Mouse (Mus musculus) neural tube, embryonic 11.5 days (tissue): Measurements from ENCODE around the gene Coro7. TPM values are rescaled to one million over a fixed set of nuclear protein-coding genes. Genes with fewer than 3 reads are reported as not detected.

Experiments
- ATAC-seq: fragments of 200-750 bp; cut with Nextera tagmentation; 2 replicates; pipeline ENCODE4 v1.8.0; 2017; ENCODE audit warnings: moderate number of reproducible peaks, mild to moderate bottlenecking, moderate TSS enrichment, moderate library complexity; ENCODE audit not compliant: insufficient read depth, low FRiP score, low TSS enrichment
- DNase-seq: peaks from one replicate; pipeline ENCODE4 v3.0.0-alpha.2; 2015; ENCODE audit warnings: low spot score
- H3K27ac ChIP-seq: fragments of 300-500 bp; sonication (generic); 2 replicates; pipeline ENCODE4 v1.5.1; 2014; ENCODE audit warnings: low read depth, mild to moderate bottlenecking, low read length
- H3K27me3 ChIP-seq: fragments of 300-500 bp; sonication (generic); 2 replicates; pipeline ENCODE4 v1.6.1; 2014; ENCODE audit warnings: mild to moderate bottlenecking, low read length, mixed read lengths; ENCODE audit not compliant: control insufficient read depth, insufficient read depth
- H3K36me3 ChIP-seq: fragments of 300-500 bp; sonication (generic); 2 replicates; pipeline ENCODE4 v1.6.1; 2014; ENCODE audit warnings: mild to moderate bottlenecking, low read length, moderate library complexity, mixed read lengths; ENCODE audit not compliant: control insufficient read depth, insufficient read depth
- H3K4me1 ChIP-seq: fragments of 300-500 bp; sonication (generic); 2 replicates; pipeline ENCODE4 v1.6.1; 2014; ENCODE audit warnings: low read length, mixed read lengths; ENCODE audit not compliant: control insufficient read depth, insufficient read depth
- H3K4me2 ChIP-seq: fragments of 300-500 bp; sonication (generic); 2 replicates; pipeline ENCODE4 v1.6.1; 2014; ENCODE audit warnings: low read depth, mild to moderate bottlenecking, moderate library complexity
- H3K4me3 ChIP-seq: fragments of 300-500 bp; sonication (generic); 2 replicates; pipeline ENCODE4 v1.5.1; 2014; ENCODE audit warnings: low read depth, low read length
- H3K9ac ChIP-seq: fragments of 300-500 bp; sonication (generic); 2 replicates; pipeline ENCODE4 v1.6.1; 2014; ENCODE audit warnings: mild to moderate bottlenecking, low read length
- H3K9me3 ChIP-seq: fragments of 300-500 bp; sonication (generic); 2 replicates; pipeline ENCODE4 v1.6.1; 2016; ENCODE audit warnings: low read length; ENCODE audit not compliant: control insufficient read depth
- WGBS: fragments of 180-500 bp; shearing (Covaris S2); extraction: QIAGEN DNeasy Blood & Tissue Kit; methylation state at CpG from one replicate; pipeline ENCODE4 v1.1.7; 2014; 5-methylcytosine and 5-hydroxymethylcytosine counted together
- polyA plus RNA-seq: library from polyadenylated mRNA; unstranded; fragments of >200 nt; fragmentation: Nextera tagmentation; extraction: Ambion mirVana; gene quantifications from 2 replicates; pipeline ENCODE4 v1.2.1, GENCODE M21; 2014

Coro7 gene
- polyA plus RNA-seq, 1 experiment from 2014 or later, result 24.8 TPM

DNA sequence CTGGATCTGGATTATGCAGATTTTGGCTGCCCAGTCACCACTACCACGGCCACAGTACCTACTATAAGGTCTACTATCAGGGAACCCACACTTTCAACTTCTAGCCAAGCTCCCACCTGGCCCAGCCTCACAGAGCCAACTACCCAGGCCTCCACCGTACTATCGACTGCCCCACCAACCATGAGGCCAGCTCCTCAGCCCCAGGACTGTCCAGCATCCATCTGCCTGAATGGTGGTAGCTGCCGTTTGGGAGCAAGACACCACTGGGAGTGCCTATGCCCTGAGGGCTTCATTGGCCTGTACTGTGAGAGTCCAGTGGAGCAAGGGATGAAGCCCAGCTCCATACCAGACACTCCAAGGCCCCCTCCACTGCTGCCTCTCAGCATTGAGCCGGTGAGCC lies 30.4 kb downstream of the Coro7 start:
- H3K9me3 ChIP-seq, result no peaks in the 10 kb centered on the region
- H3K4me1 ChIP-seq, result peaks cover 9% of the 10 kb centered on the region
- H3K27ac ChIP-seq, result no peak overlapping the region
- no peak overlapping the region for H3K4me2 ChIP-seq
- H3K36me3 ChIP-seq, result peaks cover 9% of the 10 kb centered on the region
- no peak for DNase-seq
- ATAC-seq, result no peak
- no peak overlapping the region for H3K9ac ChIP-seq
- no peaks in the 10 kb centered on the region for H3K27me3 ChIP-seq
- 87% methylated on average over 5 of the region's 5 CpGs for WGBS
- H3K4me3 ChIP-seq, result no peak overlapping the region

DNA sequence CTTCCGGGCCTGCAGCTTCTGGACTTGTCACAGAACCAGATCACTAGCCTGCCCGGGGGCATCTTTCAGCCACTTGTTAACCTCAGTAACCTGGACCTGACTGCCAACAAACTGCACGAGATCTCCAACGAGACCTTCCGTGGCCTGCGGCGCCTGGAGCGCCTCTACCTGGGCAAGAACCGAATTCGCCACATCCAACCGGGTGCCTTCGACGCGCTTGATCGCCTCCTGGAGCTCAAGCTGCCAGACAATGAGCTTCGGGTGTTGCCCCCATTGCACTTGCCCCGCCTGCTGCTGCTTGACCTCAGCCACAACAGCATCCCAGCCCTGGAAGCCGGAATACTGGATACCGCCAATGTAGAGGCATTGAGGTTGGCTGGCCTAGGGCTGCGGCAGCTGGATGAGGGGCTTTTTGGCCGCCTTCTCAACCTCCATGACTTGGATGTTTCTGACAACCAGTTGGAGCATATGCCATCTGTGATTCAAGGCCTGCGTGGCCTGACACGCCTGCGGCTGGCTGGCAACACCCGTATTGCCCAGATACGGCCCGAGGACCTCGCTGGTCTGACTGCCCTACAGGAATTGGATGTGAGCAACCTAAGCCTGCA lies 31.1 kb downstream of the Coro7 start:
- WGBS, result 89% methylated on average over 28 of the region's 28 CpGs
- no peak overlapping the region for H3K4me2 ChIP-seq
- H3K9me3 ChIP-seq, result no peaks in the 10 kb centered on the region
- no peak overlapping the region for H3K27ac ChIP-seq
- no peak for ATAC-seq
- no peak overlapping the region for H3K9ac ChIP-seq
- no peak for DNase-seq
- peaks cover 9% of the 10 kb centered on the region for H3K36me3 ChIP-seq
- H3K4me1 ChIP-seq, result peaks cover 9% of the 10 kb centered on the region
- H3K4me3 ChIP-seq, result no peak overlapping the region
- H3K27me3 ChIP-seq, result no peaks in the 10 kb centered on the region

GRCm38 (mm10) chr16:4647651-4648141 lies 31.9 kb downstream of the Coro7 start:
- Histone ChIP-seq H3K4me1 (peaks cover 11% of the 10 kb centered on the region), H3K27me3 (no peaks in the 10 kb centered on the region), H3K27ac (no peak overlapping the region), H3K9ac (no peak overlapping the region), H3K36me3 (peaks cover 9% of the 10 kb centered on the region), H3K4me3 (no peak overlapping the region), H3K4me2 (no peak overlapping the region), H3K9me3 (no peaks in the 10 kb centered on the region)
- 79% methylated on average over 13 of the region's 13 CpGs for WGBS
- ATAC-seq (no peak), DNase-seq (no peak)

DNA sequence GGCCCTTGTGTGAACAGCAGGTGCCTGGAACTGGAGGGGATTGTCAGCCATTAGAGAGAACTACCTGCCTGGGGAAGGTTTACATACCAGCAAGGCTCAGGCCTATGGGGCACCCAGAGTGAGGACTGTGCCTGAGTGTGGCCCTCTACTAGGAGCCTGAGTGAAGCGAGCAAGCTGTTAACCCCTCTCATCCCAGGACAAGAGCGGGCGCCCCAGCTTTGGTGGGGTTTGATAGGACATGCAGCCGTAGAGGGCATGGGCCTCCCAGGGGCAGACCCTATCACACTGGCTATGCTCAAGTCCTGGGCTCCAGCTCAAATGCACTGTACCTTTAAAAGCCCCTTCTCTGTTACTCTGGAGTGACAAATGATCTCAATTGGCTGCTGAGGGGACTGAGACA lies 32.7 kb downstream of the Coro7 start:
- Histone ChIP-seq H3K9me3 (no peaks in the 10 kb centered on the region), H3K4me1 (peaks cover 16% of the 10 kb centered on the region), H3K4me2 (no peak overlapping the region), H3K27ac (no peak overlapping the region), H3K9ac (no peak overlapping the region), H3K4me3 (no peak overlapping the region), H3K36me3 (peaks cover 9% of the 10 kb centered on the region; the same call in 1 of the 2 replicates), H3K27me3 (no peaks in the 10 kb centered on the region)
- ATAC-seq, result no peak
- WGBS, result 74% methylated on average over 4 of the region's 4 CpGs
- DNase-seq, result no peak

DNA sequence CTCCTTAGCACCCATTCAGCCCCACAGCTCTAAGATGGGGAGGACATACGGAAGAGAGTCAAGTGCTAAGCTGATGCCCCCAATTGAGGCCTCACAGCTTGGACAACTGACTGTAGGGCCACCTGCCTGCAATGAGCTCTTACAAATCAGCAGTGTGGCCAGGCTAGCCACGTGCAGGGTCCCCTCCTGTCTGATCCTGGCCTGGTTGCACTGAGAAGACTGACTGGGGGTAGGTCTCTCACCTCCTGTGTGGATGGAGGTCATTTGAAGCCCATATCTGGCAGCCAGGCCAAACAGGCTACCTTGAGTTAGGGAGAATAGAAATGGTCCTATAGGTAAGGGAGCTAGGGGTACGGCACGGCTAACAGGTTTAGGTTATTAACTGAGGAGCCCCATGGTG lies 33.7 kb downstream of the Coro7 start:
- Histone ChIP-seq H3K4me3 (no peak overlapping the region), H3K9ac (no peak overlapping the region), H3K27me3 (no peaks in the 10 kb centered on the region), H3K36me3 (peaks cover 9% of the 10 kb centered on the region; the same call in 1 of the 2 replicates), H3K27ac (no peak overlapping the region), H3K4me1 (peaks cover 18% of the 10 kb centered on the region), H3K9me3 (no peaks in the 10 kb centered on the region), H3K4me2 (no peak overlapping the region)
- ATAC-seq (no peak), DNase-seq (no peak)
- 80% methylated on average over 4 of the region's 4 CpGs for WGBS

DNA sequence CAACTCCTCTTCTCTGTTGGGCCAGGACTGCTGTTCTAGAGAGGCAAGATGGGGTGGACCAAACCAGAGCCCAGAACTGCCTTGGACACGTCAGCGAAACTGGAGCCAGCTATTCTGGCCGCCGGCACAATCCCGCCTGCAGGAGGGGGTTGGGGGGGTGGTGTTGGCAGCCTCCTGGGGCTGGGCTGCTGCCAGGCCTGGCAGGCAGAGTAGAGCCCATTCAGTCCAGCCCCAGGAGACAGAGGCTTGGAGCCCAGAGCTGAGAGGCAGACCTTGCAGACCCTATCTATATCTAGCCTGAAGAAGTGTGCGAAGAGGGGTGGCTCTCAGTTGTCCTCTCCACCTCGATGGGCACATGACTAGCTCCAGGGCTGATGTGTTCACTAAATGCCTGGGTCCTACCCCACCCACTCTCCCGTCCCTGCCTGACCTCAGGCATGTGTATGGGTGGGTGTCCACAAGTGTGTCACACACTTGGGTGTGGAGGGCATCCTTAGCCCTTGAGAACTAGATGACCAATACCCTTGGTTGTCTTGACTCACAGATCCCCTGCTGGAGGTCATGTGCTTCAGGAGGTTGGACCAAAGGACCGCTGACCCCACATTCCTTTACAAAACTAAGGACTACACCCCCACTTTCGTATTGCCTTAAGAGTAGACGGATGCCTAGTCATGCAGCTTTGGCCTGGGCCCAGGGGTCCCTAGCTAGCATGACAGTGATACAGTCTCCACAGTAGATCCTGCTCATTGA lies 35.7 kb downstream of the Coro7 start:
- Histone ChIP-seq H3K27me3 (no peaks in the 10 kb centered on the region), H3K36me3 (0 out of 2 replicates have a peak, but pooled peaks cover 4% of the 10 kb centered on the region), H3K4me1 (peaks cover 27% of the 10 kb centered on the region), H3K9me3 (no peaks in the 10 kb centered on the region), H3K9ac (no peak overlapping the region), H3K27ac (no peak overlapping the region), H3K4me2 (no peak overlapping the region), H3K4me3 (no peak overlapping the region)
- WGBS, result 79% methylated on average over 11 of the region's 11 CpGs
- no peak for DNase-seq
- ATAC-seq, result no peak

DNA sequence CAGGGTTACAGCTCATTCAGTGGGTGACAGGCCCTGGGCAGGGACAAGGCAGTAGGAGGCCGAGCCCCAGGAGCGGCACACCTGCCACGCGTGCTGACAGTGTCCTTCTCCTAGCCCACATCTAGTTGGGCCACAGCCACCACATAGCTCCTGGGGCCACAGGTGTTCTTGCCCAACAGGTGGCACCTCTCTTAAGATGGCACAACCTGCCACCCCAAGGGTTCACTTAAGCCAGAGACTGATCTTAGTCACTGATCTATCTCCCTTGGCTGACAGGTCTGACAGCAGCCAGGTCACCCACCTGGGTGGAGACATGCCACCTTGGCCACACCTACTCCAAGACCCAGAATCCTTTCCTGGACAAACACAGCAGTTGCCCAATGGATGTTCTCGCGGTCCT lies 36.6 kb downstream of the Coro7 start:
- Histone ChIP-seq H3K27ac (no peak overlapping the region), H3K9ac (no peak overlapping the region), H3K4me1 (peaks cover 27% of the 10 kb centered on the region), H3K36me3 (0 out of 2 replicates have a peak, but pooled peaks cover 4% of the 10 kb centered on the region), H3K4me2 (no peak overlapping the region), H3K4me3 (no peak overlapping the region), H3K9me3 (no peaks in the 10 kb centered on the region), H3K27me3 (no peaks in the 10 kb centered on the region)
- 81% methylated on average over 6 of the region's 6 CpGs for WGBS
- no peak for DNase-seq
- ATAC-seq, result no peak

- ATAC-seq, result no peak
- Histone ChIP-seq H3K9me3 (no peaks in the 10 kb centered on the region), H3K36me3 (0 out of 2 replicates have a peak, but pooled peaks cover 4% of the 10 kb centered on the region), H3K4me2 (0 out of 2 replicates have a peak overlapping the region, but pooled peaks have one; percentile 14), H3K4me3 (no peak overlapping the region), H3K4me1 (peaks cover 23% of the 10 kb centered on the region), H3K27ac (no peak overlapping the region), H3K9ac (no peak overlapping the region), H3K27me3 (no peaks in the 10 kb centered on the region)
- 49% methylated on average over 13 of the region's 13 CpGs for WGBS
- DNase-seq, result peak; percentile 42
Observed at GRCm38 (mm10) chr16:4642190-4642589, 37.4 kb downstream of the Coro7 start.
